Mouse (Mus musculus) monocyte, adult 2 months (primary cell): ENCODE measurements at regions not wholly inside any gene's neighbourhood (a gene's known extent, or its start where the extent isn't known, plus 50 kb on each side); places are given as distances from the start of the nearest gene placed in this dataset.

Source experiments
- DNase-seq, 2 experiments: peaks; one replicate each; pipeline ENCODE4 v3.0.0; 2022; ENCODE audit warnings: low spot score in 2 of 2, low read depth in 1 of 2

DNA sequence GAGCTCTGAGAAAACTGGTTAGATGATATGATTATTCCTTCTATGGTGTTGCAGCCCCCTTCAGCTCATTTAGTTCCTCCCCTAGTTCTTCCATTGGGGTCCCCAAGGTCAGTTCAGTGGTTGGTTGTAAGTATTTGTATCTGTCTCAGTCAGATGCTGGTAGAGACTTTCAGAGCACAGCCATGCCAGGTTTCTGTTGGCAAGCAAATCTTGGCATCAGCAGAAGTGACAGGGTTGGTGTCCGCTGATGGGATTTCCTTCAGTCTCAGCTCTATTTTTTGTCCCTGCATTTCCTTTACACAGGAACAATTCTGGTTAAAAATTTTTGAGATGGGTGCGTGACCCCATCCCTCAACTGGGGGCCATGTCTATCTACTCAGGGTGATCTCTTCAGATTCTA lies 55.3 kb upstream of the Spaca1 start:
- no peak for DNase-seq

DNA sequence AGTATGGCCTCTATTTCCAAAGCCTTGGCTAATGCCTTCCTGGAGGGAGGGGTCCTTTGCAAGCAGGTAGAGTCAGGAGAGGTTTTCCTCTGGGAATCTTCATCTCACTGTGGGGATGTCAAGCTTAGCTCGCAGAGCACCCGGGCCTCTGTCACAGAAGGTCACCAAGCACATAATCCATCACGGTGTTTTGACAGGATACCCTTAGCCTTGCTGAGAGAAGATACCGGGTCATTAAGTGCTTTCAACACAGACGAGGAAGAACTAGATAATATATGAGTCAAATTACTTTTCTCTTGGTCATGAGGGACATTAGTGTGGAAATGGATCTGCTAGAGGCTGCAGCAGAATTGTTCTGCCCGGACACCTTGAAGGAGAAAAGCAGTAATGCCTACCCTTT lies 64.3 kb upstream of the Spaca1 start:
- no peak for DNase-seq

DNA sequence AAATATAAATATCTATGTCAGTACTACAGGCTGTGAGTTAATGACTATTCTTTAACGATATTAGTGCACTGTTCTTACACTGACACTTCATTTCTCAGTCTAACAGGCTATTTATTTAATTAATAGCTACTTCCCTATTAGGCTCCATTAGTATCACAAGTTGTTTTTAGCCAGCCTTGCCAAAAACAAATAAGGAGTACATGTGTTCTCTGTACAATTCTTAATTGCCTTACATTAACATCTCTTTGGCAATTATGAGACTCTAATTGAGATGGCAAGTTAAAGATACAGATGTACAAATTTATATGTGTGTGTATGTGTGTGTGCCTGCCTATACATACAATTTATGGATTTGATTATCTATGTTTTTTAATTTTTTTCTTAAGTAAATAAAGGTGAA lies 67.1 kb upstream of the Spaca1 start:
- DNase-seq = no peak

DNA sequence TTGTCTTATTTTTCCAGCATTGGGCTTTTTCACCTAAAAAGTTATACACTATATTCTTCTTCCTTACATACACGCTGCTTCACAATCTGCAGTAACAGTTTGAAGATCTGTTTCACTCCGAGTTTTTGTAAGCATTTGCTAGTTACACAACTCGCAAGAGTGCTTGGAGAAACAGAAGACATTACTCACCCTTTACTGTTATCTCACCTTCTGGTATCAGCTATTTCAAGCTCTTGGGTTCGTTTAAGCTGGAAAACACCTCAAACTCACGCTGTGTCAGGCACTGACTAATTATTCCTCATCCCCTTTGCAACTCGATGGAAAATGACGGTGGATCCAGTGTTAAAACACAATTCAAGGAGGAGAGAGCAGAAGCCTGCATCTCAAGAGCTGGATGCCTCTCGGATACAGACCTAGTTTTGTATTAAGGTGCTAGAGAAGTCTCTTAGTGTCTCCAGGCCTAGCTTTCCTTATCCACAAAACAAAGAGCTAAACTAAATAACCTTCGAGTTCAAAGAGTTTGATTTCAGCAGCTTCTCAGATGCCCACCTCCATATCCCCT lies 73.0 kb upstream of the Spaca1 start:
- no peak for DNase-seq

DNA sequence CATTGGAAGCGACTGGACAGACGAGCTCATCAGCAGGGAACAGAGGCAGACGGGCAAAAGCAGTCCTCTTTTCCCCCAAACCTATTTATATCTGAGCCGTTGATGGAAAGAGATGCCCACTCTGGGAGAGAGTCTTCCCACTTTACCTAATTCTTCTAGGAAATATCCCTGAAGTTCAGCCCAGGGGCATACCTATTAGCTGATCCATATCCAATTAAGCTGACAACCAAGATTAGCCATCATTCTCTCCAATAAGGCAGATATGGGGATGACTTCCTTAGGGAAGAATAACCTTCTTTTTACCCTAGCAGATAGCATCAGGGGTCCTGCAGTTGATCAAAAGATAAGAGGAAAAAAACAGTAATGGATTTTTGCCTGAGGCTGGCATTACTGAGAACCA lies 78.2 kb upstream of the Spaca1 start:
- no peak for DNase-seq

DNA sequence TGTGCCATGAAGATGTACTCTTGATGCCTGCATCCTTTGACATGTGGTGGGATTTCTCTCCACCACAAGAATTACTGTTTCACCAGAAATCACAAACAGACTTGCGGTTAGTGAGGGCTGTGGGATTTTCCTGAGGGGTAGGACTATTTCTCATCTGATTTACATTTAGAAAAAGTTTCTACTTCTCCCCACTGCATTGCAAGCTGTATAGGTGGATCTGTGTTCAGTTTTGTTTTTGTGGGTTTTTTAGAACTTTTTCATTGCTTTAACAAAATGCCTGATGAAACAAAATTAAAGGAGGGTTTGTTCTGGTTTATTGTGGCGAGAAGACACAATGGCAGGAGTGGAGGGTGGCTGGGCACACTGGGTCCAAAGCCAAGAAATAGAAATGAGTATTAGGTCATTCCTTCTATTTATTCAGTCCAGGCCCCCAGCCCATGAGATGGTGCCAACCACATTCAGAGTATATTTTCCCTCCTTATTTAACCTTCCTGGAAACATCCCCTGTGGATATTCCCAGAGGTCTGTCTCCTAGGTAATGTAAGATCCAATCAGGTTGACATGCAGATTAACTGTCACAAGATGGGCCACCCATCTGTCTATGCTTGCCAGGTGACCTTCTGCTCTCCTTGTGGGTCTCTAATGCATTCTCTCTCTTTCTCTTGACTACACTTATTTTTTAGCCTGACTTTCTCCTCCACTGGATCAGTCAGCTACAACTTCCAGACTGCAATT lies 96.3 kb upstream of the Spaca1 start:
- no peak for DNase-seq

DNA sequence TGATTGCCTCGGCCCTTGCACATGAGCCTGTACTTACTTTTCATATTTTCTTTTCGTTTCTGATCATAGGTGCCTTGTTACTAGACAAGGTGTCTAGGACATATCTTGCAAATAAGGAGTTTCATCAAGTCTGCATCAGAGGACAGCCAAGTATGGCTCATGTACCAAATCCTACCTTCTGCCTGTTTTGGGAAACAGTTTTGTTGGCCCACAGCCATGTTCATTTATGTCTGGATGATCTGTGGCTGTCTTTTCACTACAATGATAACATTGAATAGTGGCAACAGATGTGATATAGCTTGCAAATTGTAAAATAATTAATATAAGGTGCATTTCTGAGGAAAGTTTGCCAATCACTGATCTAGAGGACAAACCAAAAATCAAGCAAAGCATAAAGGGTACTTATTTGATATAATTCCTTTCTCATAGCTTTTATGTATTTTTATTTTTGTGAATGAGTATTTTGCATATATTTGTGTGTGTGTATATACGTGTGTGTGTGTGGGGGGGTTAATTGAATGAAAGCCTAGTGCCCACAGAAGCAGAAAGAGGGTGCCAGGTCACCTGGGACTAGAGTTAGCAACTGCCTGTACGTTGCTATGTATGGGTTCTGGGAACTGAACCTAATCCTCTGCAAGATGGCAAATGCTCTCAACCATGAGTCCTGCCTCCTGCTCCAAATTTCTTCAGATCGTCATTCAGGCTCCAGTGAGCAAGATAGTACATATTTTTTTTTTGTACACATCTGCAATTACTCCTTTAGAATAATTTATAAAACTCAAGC lies 99.2 kb upstream of the Spaca1 start:
- DNase-seq = no peak

DNA sequence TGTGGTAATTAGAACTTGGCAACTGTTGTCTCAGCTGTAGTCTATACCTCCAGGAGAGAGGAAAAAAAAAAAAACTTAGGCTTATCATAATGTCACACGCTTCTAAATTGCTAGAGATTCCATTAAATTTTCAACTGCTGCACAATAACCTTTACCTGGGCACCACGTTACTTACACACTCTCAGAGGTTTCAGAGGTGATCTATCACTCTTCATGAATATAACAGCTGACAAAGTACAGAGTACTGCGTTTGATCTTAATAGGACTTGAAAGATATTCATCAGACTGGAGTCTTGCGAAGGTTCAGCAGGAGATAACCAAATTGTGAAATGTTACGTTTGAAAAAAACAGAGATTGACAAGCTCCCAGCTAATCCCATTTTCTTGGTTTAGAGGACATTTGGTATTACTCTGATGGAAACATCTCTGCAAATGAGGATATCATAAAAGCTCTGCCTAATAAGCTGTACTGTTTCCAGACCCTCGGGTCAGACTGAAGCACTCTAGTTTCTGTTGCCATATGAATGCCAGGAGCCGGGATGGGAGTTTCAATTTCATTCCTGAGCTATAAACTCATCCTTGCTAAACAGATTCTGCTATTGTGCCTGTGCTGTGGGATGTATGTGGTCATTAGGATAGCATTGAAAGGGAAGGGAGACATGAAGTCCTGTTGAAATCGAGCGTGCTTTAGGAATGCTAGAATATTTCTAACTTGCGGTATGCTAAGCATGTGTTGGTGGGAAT lies 101.8 kb upstream of the Spaca1 start:
- no peak for DNase-seq

DNA sequence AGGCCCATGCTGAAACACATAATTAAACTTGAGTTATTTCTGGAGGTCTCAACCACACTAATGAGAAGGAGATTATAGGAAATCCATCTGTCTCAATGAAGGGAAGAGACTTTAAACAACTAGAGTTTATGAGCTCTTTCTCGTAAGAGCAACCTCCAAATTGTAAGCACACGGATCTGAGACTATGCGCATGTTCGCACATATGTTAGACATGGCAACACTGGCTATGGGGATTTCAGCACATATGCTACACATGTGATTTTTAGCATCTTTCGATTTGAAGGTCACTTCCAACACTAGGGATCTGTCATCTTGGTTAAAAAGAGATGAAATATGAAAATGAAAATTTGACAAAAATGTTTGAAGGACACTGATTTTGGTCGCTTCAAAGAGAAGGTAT lies 105.5 kb upstream of the Spaca1 start:
- no peak for DNase-seq

DNA sequence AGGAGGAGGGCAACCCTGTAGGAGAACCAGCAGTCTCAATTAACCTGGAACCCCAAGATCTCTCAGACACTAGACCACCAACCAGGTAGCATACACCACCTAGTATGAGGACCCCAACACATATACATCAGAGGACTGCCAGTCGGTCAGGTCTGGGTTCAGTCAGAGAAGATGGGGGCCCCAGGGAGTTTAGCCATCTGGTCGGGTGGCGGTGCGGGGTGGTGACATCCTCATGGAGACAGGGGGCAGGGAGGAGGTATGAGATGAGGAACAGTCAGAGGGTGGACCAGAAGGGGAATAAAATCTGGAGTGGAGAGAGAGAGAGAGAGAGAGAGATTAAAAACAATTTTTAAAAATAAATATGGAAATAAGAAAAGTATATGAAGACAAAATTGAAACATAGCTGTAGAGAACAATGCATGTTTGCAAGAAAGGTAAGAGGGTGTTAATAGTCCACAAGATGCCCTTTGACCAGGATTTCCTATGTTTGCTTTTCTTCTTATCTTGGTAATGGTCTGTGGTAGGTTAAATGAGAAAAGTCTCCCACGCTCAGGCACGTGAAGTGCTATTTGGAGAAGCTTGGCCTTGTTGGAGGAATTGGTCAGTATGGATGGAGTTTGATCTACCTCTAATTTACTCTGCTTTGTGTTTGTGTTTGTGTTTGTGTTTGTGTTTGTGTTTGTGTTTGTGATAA lies 108.0 kb upstream of the Spaca1 start:
- no peak for DNase-seq

DNA sequence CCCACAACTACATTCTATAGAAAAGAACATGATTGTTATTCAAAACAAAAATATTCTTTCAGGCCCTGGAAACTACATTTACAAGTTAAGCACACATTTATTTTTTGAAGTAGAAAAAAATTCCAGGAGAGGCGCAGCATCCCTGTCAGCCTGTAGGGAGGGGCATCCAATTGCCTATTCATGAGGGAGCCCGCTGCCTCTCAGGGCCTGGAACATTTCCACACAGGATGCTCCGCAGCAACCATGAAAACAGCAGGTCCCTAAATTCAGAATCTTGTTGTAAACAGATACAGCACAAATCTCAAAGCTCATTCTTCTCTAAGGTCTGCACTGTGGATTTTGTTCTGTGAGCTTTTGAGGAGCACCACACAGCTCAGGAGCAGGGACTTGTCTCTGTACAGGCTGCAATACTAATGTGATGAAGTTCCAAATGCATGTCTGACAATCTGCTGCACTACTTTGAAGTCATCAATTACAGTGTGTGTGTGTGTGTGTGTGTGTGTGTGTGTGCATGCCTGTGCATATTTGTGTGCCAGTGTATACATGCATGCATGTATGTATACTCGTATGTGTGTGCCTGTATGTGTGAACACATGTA lies 121.4 kb upstream of the Spaca1 start:
- no peak for DNase-seq

DNA sequence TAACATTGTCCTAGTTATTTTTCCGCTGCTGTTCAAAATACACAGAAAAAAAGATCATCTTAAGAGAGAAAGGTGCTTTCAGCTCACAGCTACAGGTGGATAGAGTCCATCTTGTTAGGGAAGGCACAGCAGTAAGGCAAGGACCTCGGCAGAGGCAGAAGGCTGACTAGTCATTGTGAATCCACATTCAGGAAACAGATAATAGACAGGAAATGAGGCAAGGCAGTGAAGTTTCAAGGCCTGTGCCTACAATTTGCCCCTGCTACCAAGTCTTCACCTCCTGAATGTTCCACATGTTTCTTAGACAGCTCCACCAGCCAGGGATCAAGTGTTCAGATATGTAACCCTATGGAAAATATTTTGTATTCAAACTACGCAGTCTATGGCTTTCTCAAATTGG lies 122.0 kb upstream of the Spaca1 start:
- DNase-seq = no peak

DNA sequence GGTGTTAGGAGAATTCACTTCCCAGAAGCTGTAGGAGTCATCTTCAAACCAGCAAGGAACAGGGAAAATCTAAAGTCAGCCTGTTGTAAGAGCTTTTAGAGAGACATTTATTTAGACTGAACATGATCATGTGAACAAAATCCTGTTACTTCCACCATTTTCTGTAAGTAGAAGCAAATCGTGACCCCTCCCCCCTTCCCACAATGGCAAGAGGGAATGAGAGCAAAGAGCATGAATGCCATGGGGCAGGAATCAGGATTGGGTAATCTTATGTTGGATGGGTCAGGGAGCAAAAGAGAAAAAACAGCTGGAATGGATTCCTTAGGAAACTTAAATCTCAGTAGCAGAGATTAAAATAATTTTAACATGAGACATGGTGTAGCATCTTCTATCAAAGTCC lies 127.4 kb upstream of the Spaca1 start:
- DNase-seq = no peak

DNA sequence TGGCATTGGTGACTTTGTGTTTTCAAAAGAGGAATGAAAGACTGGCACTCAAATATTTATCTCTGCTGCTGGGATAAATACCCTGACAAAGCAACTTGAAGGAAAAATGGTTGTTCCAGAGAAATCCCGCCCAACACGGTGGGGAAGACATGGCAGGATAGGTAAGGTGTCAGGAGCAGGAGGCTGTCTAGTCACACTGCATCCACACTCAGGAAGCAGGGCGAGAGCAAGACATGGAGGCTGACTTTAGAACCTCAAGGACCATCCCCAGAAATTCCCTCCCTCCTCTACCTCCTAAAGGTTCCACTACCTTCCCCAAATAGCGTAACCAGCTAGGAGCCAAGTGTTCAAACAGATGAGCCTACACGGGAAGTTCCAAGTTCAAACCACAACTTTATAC lies 136.5 kb upstream of the Spaca1 start:
- no peak for DNase-seq

DNA sequence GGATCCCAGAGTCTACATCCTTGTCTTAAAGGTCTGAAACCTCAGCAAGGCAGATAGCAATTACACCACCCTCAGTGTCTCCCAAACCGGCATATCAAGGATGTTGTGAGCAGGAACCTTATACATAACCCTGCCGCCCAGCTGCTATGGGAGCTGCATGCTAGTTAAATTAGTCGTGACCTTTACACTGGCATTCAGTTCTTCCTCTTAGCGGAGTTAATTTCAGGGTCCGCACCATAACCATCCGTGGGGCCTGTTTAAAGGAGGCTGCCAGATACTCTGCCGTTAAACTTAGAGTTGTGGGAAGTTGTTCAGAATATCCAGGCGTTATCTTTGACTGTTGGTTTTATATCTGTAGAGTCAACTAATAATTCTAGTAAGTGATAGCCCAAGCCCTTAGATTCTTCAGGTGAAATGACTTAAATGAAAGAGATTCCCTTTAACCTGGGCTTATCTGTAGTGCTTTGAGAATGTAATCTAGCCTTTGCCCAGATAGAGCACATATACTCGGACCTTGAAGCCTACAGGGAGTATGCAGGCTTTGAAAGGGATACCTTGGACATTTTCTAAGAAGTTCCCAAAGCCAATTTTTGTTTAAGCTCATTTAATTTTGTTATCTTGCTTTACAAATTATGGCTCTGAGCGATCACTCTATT lies 153.3 kb upstream of the Spaca1 start:
- DNase-seq = no peak

DNA sequence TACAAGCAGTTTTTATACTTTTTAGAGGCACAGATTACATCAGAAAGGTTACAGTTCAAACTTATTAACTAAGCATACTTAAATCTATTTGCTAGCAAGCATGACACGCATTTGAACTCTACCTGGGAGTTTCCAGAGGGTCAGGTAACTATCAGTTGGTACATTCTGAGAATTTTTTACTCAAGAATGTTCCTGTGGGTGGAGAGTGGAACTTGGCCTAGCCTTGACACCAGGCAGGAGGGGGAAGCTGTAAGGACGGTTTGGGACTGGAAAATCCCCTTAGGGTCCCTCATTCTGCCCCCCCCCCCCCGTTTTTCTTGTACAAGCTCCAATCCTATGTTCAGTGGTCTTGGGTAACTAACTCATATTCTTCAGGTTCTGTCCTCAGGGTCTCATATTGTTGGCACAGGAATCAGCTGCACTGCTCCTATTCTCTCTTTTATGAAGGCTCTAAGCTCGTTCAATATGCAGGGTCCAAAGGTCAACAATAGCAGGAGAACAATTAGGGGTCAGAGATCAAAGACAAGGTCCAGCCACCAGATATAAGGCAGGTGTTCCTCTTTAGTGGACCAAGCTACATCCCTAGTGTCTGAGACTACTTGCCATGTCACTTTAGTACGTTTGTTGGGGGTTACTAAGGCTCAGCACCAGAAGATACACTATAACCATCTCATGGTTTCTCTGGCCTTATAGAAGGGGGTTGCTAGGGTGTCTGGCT lies 159.3 kb upstream of the Spaca1 start:
- no peak for DNase-seq

DNA sequence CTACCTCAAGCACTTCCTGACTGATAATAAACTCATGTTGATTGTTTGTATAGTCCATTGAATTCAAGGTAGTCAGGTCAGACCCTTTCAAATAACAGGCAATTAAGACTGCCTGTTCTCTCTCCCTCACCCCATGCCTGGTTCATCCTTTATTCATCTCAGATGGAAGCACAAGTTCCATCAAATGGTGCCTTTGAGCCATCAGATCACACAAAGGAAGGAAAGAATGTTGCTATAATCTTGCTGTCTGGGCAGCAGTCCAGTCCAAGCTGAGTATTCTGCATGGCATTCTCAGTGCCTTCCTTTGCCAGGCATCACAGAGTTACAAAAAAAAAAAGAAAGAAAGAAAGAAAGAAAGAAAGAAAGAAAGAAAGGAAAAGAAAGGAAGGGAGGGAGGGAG lies 163.7 kb upstream of the Spaca1 start:
- no peak for DNase-seq

DNA sequence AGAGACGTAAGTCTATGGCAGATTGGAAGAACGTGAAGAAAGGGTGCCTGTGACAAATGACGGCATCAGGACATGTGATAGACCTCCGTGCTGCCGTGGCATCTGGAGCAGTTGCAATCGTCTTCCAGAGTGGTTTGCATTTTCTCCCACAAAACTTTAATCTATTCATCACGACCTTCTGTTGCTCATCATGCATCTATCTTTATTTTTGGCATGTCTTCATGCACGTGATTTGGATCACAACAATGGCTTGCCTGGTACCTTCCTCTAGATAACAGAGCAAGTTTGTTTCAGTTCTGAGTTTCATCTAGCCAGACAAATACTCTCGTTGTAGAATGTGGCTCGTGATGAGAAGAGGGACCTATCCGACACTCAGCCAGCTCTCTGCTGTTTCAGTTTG lies 164.4 kb upstream of the Spaca1 start:
- DNase-seq = no peak

DNA sequence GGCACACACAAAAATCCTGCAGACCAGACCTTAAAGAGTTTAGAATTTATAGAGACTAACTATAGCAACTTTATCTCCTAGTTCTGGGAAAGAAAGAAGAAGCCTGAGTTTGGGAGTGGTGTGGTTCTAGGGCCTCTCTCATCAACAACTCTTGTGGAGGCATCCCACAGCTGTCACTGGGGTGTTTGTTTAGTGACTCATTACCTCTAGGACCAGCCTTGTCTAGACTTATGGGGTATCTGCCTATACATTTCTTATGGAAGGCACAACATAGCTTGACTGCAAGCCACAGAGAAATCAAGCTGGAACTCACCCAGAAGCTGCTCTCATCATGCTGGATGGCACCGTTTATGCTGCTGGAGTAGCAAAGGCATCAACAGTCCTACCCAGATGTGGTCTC lies 171.9 kb upstream of the Spaca1 start:
- DNase-seq = no peak
